8 mouse cellular contexts compared by ENCODE assay signal in genomic region chr15:6579194-6579768, GRCm38 (mm10). TPM values are rescaled to one million over a fixed set of nuclear protein-coding genes. Genes with fewer than 3 reads are reported as not detected.
A peak's percentile ranks its signal among the peaks of the same experiment; 100 is the strongest.
DNase-seq lines count a peak whose midpoint lies in the region; ATAC-seq and TF ChIP-seq lines count a peak whose summit lies in the region.
"Had no signal": no experiment of that assay in that cellular context is flagged by ENCODE, and none has a peak within 500 bp of the region (broad histone marks: within the 10 kb centered on the region; RNA-seq: fewer than 3 reads in every experiment).

No protein-coding gene starts in this region.

- peak overlapping the region; percentile 24; the same call in 1 of the 2 replicates for H3K4me3 ChIP-seq in lung, embryonic 15.5 days
- peak overlapping the region; percentile 1; the same call in 1 of the 2 replicates for H3K4me3 ChIP-seq in intestine, postnatal 0 days (ENCODE audit: low read depth, low read length)
- H3K4me3 ChIP-seq in small intestine, adult 2 months (ENCODE audit: low read depth, low read length), result peak overlapping the region; percentile 11; the same call in 1 of the 2 replicates
- no peak overlapping the region for H3K4me3 ChIP-seq in forebrain, embryonic 15.5 days

- no peak overlapping the region for H3K27ac ChIP-seq in lung, embryonic 15.5 days
- no peak overlapping the region for H3K27ac ChIP-seq in intestine, postnatal 0 days (ENCODE audit: low read depth, low read length)
- H3K27ac ChIP-seq in small intestine, adult 2 months (ENCODE audit: insufficient read depth, low read depth, low read length), result peak overlapping the region; percentile 58
- H3K27ac ChIP-seq in forebrain, embryonic 15.5 days (replicated peaks), result no peak overlapping the region

- no peaks in the 10 kb centered on the region for H3K27me3 ChIP-seq in lung, embryonic 15.5 days
- H3K27me3 ChIP-seq in intestine, postnatal 0 days (replicated peaks; ENCODE audit: control insufficient read depth, insufficient read depth, low read length), result no peaks in the 10 kb centered on the region
- no peaks in the 10 kb centered on the region for H3K27me3 ChIP-seq in small intestine, adult 2 months (ENCODE audit: control insufficient read depth, insufficient read depth, low read length)
- H3K27me3 ChIP-seq in forebrain, embryonic 15.5 days, result no peaks in the 10 kb centered on the region

- peak overlapping the region; percentile 51 for H3K4me2 ChIP-seq in lung, embryonic 15.5 days
- peak overlapping the region; percentile 45 for H3K4me2 ChIP-seq in intestine, postnatal 0 days (replicated peaks; ENCODE audit: low read depth)
- no peak overlapping the region for H3K4me2 ChIP-seq in forebrain, embryonic 15.5 days (replicated peaks)

- no peak for TF ChIP-seq CTCF in intestine, postnatal 0 days (IDR thresholded peaks at IDR 0.05; ENCODE audit: low read depth)
- TF ChIP-seq CTCF in small intestine, adult 2 months (IDR thresholded peaks at IDR 0.05; ENCODE audit: extremely low read depth, insufficient read length, insufficient replicate concordance, low read depth, low read length), result no peak

- H3K36me3 ChIP-seq in lung, embryonic 15.5 days, result no peaks in the 10 kb centered on the region
- no peaks in the 10 kb centered on the region for H3K36me3 ChIP-seq in intestine, postnatal 0 days (ENCODE audit: control insufficient read depth, insufficient read depth)
- no peaks in the 10 kb centered on the region for H3K36me3 ChIP-seq in small intestine, adult 2 months (ENCODE audit: control insufficient read depth, insufficient read depth, low read length)
- no peaks in the 10 kb centered on the region for H3K36me3 ChIP-seq in forebrain, embryonic 15.5 days

- WGBS in lung, embryonic 15.5 days, result 27% methylated on average over 15 of the region's 15 CpGs
- 48% methylated on average over 15 of the region's 15 CpGs for WGBS in intestine, postnatal 0 days
- WGBS in small intestine, adult 2 months, result 24% methylated on average over 15 of the region's 15 CpGs
- 84% methylated on average over 15 of the region's 15 CpGs for WGBS in forebrain, embryonic 15.5 days

- H3K9me3 ChIP-seq in lung, embryonic 15.5 days, result no peaks in the 10 kb centered on the region
- H3K9me3 ChIP-seq in intestine, postnatal 0 days (ENCODE audit: control insufficient read depth), result no peaks in the 10 kb centered on the region
- no peaks in the 10 kb centered on the region for H3K9me3 ChIP-seq in forebrain, embryonic 15.5 days

- no peak for ATAC-seq in lung, embryonic 15.5 days (ENCODE audit: borderline replicate concordance, extremely low read depth, low FRiP score, low TSS enrichment)
- peak; percentile 13; the same call in 1 of the 2 replicates for ATAC-seq in common myeloid progenitor, adult 5-6 weeks (replicated peaks; ENCODE audit: low read depth, poor library complexity, severe bottlenecking)
- ATAC-seq in intestine, postnatal 0 days, result no peak
- ATAC-seq in forebrain, embryonic 15.5 days (replicated peaks), result no peak

- DNase-seq in lung, postnatal 14 days, result no peak
- DNase-seq in right cerebral cortex, postnatal 14 days, result no peak
- DNase-seq: cerebellum, adult 11 months had no signal

- H3K9ac ChIP-seq in lung, embryonic 15.5 days, result no peak overlapping the region
- H3K9ac ChIP-seq in intestine, postnatal 0 days (ENCODE audit: low read depth, low read length), result no peak overlapping the region
- no peak overlapping the region for H3K9ac ChIP-seq in forebrain, embryonic 15.5 days (replicated peaks)

- peaks cover 10% of the 10 kb centered on the region; the same call in 1 of the 2 replicates for H3K4me1 ChIP-seq in lung, embryonic 15.5 days
- no peaks in the 10 kb centered on the region for H3K4me1 ChIP-seq in intestine, postnatal 0 days (replicated peaks; ENCODE audit: control insufficient read depth, insufficient read depth, low read length)
- H3K4me1 ChIP-seq in small intestine, adult 2 months (ENCODE audit: control insufficient read depth, insufficient read depth, insufficient read length, low read length), result peaks cover 2% of the 10 kb centered on the region; the same call in 1 of the 2 replicates
- H3K4me1 ChIP-seq in forebrain, embryonic 15.5 days, result no peaks in the 10 kb centered on the region

- TF ChIP-seq POLR2A in small intestine, adult 2 months (IDR thresholded peaks at IDR 0.05; ENCODE audit: low read depth, low read length), result no peak

RNA-seq across cellular contexts. Expression of gene Fyb, which starts 56.6 kb away (rescaled TPM):
- 6.9 and 7.8 TPM in 2 replicates for polyA plus RNA-seq in lung, embryonic 15.5 days (2015; fragmentation: Nextera tagmentation; extraction: Ambion mirVana)
- 40.5 and 132 TPM in 2 replicates for total RNA-seq in common myeloid progenitor, adult 5-6 weeks (2017)
- 4.7 and 5.4 TPM in 2 replicates for polyA plus RNA-seq in intestine, postnatal 0 days (2015; fragmentation: Nextera tagmentation; extraction: Ambion mirVana)
- polyA plus RNA-seq in small intestine, adult 2 months (2012; rRNA removed), result 67.5 and 97.3 TPM in 2 replicates
- 2.3 and 2.5 TPM in 2 replicates for polyA plus RNA-seq in forebrain, embryonic 15.5 days (2015; fragmentation: Nextera tagmentation; extraction: Ambion mirVana)
